Mouse (Mus musculus) stomach, postnatal 0 days (tissue): ENCODE data around the gene Psme2.

ENCODE experiments used
- CTCF ChIP-seq: IDR thresholded peaks from 2 replicates; pipeline ENCODE4 v1.5.1; 2016; ENCODE audit warnings: antibody characterized with exemption, low read depth, mild to moderate bottlenecking, moderate library complexity
- EP300 ChIP-seq: optimal IDR thresholded peaks from 2 replicates; pipeline ENCODE3; 2016; ENCODE audit warnings: antibody characterized with exemption

DNA sequence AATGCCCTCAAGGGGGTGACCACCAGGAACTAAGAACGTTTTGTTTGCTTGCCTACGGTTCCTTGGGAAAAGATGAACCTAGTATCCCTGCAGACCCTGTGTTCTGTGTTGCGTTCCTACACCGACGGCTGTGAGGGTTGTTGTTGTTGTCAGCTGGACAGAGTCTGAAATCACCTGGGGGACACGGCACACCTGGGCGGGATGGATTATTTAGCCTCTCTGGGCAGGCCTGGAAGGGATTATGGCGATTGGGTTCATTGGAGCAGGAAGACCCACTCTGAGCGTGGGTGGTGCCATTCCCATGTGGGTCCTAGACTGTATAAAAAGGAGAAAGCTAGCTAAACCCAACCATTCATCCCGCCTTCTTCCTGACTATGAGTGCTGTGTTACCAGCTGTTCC, 29.1 kb downstream of the Psme2 start:
- TF ChIP-seq CTCF, result no peak
- no peak for TF ChIP-seq EP300
